Mouse (Mus musculus) forelimb bud, embryonic 11.5 days (tissue): ENCODE measurements around the gene Arx.

Experiments used
- DNase-seq: peaks from one replicate; pipeline ENCODE4 v3.0.0-alpha.2; 2012; ENCODE audit warnings: low read depth, low spot score

Arx gene

DNA sequence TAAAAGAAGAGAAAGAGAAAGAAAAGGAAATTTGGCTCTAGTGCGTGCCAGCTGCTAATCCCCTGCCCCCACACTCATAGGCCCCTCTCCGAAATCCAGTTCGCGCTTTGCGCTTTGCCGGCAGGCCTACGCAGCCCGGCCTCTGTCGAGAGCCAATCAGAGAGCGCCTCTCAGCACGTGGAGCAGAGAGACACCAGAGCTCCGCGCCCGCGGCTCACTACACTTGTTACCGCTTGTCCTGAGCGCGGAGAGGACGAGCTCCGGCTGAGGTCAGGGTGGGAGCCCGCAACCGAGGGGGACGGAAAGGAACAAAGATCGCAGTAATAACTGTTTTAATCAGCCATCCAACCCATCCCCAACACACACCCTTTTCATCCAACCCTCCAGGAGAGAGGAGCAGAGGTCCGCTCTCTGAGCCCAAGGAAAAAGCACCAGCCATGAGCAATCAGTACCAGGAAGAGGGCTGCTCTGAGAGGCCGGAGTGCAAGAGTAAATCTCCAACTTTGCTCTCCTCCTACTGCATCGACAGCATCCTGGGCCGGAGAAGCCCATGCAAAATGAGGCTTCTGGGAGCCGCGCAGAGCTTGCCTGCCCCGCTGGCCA, at the start of gene Arx:
Gene Arx, plus strand, starts transcription at position 155 of the 603 bp plus-strand sequence.
- DNase-seq = peak; percentile 77

- DNase-seq = no peak
Measured at GRCm38 (mm10) chrX:93251329-93251728, 34.9 kb upstream of the Arx start.

DNA sequence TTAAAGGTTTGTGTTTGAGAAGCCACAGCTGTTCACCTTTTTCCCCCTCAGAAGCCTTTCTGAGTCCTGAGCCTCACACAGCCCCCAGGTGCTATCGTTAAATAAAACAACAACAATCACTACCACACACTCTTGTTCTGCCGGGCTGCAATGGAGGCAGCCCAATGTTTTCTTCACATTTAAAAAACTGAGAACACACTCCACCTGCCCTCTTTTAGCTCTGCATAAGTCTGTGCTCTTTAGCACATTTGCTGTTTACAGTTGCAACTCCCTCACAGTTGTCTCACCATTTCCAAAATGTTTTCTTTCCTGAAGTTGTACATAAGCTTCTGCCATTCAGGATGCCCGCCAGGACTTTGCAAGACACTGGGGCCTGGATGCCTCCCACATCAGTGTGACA, 10.6 kb upstream of the Arx start:
- no peak for DNase-seq

GRCm38 (mm10) chrX:93279940-93280339, 6.3 kb upstream of the Arx start:
- no peak for DNase-seq

DNA sequence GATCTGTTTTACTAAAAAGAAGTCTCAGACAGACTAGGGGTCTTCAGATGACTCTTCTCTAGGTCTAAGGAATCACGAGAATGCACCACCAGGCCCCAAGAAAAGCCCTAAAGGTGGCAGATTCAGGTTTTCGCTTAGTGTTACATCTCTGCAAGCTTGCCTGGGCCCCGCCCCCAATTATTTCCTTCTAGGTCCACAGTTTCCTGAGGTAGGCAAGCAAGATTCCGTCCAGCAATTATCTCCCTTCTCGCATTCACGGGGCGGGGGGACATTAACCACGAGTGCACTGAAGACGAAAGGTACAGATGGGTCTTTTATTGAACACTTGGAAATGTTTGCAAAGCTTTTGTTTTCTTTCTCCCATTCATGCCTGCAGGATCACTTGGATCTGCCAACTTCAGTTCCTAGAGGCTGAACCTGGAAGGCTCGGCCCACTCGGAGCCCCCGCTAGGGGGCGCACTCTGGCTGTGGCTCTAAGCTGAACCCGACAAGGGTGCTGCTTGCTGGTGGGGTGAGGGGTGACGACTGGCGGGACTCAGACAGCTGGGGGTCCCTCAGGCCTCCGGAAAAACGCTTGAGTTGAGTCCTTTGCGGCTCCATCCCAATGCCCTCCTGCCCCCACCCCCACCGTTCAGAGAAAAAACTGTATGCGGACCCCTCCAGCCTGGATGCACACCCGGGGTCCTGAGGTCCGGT, 5.1 kb upstream of the Arx start:
- DNase-seq = peak; percentile 59

- no peak for DNase-seq
Measured at GRCm38 (mm10) chrX:93281756-93282155, 4.5 kb upstream of the Arx start.

GRCm38 (mm10) chrX:93285091-93285490, 1.2 kb upstream of the Arx start:
- no peak for DNase-seq

DNA sequence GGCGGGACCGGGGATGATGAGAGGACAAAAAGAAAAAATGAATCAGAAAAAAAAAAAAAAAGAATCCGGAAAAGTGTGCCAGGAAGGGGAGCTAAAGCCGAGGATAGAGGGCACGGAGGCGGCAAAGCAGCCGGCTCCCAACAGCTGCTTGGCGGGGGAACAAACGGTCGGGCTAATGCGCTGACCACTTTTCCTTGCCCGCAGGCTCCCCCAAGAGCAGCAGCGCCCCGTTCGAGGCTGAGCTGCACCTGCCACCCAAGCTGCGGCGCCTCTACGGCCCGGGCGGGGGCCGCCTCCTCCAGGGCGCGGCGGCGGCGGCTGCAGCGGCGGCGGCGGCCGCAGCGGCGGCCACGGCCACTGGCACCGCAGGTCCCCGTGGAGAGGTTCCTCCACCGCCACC, 2.1 kb downstream of the Arx start:
- no peak for DNase-seq

DNA sequence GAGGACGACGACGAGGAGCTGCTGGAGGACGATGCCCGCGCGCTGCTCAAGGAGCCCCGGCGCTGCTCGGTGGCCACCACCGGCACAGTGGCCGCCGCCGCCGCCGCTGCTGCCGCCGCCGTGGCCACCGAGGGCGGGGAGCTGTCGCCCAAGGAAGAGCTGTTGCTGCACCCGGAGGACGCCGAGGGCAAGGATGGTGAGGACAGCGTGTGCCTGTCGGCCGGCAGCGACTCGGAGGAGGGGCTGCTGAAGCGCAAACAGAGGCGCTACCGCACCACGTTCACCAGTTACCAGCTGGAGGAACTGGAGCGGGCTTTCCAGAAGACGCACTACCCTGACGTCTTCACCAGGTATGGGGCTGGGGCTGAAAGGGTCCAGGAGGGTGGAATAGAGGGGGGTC, 2.8 kb downstream of the Arx start:
- no peak for DNase-seq

- no peak for DNase-seq
Measured at GRCm38 (mm10) chrX:93289851-93290380, 3.7 kb downstream of the Arx start.

DNA sequence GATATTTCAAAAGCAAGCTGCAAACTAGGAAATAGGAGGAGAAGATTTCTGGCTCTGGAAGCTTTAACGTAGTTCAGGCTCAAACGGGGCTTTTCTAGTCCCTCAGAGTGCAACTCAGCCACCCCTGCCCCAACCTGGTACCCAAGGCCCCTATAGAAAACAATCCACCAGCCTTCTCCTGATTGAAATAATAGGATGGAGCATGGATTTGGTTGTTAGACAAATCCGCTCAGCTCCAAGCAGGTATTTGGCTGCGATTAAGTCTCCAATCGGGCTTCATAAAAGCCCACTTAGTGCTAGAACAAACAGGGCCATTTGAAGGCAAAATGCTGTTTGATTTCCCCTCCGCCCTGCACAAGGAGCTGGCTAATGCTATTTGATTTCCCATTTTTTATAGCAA, 5.8 kb downstream of the Arx start:
- no peak for DNase-seq

- no peak for DNase-seq
Measured at GRCm38 (mm10) chrX:93294736-93295490, 8.7 kb downstream of the Arx start.

DNA sequence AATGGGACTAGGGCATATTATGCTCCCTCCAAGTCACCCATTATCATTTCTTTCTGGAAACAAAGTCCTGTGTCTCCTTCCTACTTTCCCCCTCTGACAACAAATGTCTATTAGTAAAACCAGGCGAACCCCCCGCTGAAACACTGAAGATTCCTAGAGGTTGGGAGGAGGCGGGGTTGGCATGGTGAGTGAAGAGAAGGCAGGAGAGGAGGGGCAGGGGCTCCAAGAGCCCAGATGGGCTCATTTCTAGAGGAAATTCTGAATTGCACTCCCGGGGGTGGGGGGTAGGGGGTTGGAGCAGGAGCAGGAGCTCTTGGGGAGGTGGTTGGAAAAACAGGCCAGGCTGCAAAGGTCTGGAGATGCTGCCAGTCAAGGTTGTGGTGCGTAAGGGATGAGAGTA, 9.6 kb downstream of the Arx start:
- no peak for DNase-seq

- no peak for DNase-seq
Measured at GRCm38 (mm10) chrX:93297001-93297441, 10.8 kb downstream of the Arx start.

DNA sequence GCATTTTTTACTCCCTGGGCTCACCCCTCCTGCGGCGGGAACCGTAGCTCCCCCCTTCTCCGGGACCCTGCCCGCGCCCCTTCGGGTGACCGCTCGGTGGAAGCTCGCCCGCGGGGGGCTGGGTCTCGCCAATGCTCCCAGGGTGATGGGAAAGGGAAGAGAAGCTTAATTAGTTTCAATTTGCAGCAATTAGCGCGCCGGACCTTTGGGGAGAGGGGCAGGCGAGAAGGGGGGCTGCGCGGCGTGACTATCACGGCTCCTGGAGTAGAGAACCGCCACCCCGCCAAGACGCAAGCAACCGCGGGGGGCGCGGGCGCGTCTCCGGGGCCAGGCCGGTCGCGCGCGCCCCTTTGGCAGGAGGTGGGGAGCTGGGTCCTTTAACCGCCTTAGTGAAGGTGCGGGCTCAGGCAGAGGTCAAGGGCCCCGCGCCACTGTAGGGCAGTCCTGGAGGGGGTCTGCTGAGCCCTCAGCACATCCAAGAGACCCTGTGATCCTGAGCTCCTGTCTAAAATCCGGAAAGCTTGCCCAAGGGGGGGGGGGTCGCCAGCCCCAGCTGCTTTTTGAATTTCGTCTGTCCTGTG, 12.9 kb downstream of the Arx start:
- no peak for DNase-seq

DNA sequence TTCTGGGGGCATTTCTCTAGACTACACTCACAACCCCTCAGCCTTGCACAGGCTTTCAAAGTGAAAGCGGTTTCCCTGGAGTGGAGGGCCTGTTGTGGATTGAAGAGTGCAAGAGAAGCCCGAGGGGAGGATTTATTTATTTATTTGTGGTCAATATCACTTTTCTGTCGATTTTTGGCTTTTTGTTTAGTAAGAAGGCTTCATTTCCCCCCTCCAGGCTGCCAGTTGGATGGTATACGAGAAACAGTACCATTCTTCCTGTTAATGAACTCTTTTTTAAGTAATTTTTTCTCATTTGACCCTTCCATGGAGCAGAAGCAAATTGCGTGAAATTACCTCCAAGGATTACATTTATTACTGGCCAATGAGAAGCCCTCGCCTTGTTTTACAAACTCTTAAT, 13.5 kb downstream of the Arx start:
- no peak for DNase-seq

DNA sequence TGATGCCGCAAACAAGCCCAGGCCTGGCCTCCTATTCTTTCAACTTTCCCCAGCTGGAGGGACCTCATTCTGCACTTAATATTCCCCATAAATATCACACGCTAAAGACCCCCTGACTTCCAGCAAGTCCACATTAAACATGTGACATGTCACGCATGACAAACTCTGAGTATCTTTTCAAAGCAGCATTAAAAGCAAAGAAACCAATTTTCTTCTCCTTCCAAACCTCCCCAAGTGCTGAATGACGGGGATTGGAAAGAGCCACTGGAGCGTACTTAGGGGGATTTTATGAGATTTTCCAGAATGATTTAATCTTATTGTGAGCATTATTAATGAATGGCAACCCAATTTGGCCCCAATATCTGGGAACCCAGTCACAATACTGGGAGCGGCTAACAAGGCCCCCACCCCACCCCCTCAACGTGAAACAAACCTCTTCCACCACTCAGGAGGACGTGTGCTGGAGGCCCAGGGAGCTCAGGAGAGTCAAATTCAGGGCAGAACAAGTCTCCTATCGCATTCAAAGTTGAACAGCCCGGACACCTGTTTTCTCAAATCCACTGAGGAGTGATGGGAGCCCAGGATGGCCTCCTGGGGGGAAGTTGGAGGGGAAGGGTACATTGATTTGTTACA, 14.1 kb downstream of the Arx start:
- DNase-seq = no peak

- DNase-seq = no peak
Measured at GRCm38 (mm10) chrX:93301798-93302197, 15.6 kb downstream of the Arx start.

DNA sequence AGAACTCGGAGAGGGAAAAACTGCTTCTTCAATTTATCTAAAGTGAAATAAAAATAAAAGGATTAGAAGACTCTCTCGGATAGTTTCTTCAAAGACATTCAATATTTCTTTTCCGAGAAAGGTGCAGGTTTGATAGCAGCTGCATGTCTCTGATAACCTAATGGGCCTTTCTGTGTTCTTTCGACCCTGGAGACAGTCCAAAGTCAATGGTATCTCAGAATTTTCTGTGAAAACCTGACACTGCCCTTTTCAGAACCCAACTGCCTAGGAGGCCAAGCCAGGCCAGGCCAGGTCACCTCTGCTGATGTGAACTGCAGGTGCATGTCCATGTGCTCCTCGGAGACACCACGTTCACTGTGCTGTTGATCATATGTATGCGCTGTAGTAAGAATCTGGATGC, 19.5 kb downstream of the Arx start:
- no peak for DNase-seq

DNA sequence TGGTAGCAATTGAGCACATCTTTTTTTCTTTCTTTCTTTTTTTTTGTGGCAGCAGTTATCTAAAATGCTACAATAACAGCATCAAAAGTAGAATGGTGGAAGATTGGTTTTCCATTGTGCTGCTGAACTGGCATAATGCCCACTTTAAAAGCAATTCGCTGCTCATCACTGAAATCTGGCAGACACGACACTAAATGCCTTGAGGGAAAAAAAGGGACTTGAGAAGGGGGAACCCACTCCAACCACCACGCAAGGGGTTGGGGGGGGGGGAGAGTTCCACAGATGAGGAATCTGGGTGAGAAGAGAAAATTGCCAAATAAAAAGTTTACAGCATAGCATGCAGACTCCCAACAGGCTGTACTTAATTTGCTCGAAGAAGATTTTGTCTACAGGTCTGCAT, 31.3 kb downstream of the Arx start:
- DNase-seq = no peak

GRCm38 (mm10) chrX:93319979-93320378, 33.7 kb downstream of the Arx start:
- no peak for DNase-seq

- no peak for DNase-seq
Measured at GRCm38 (mm10) chrX:93321336-93321735, 35.1 kb downstream of the Arx start.
